Mouse (Mus musculus) brain, embryonic 14.5 days (tissue): ENCODE measurements around the gene Ubash3b. TPM values are rescaled to one million over a fixed set of nuclear protein-coding genes. Genes with fewer than 3 reads are reported as not detected.
A peak's percentile ranks its signal among the peaks of the same experiment; 100 is the strongest.

Experiments
- DNase-seq: peaks from one replicate; pipeline ENCODE4 v3.0.0-alpha.2; 2011; ENCODE audit warnings: low read depth
- CTCF ChIP-seq: fragments of 200-500 bp; IDR thresholded peaks from 2 replicates; pipeline ENCODE4 v1.5.1; 2012; ENCODE audit warnings: inconsistent platforms, mild to moderate bottlenecking, moderate library complexity, borderline replicate concordance; ENCODE audit not compliant: insufficient read depth, insufficient read length; ENCODE audit errors: extremely low read depth
- POLR2A ChIP-seq: fragments of 200-500 bp; IDR thresholded peaks from 2 replicates; pipeline ENCODE4 v1.6.1; 2012; ENCODE audit warnings: mild to moderate bottlenecking, inconsistent platforms, borderline replicate concordance; ENCODE audit not compliant: poor library complexity, insufficient read depth, insufficient read length, severe bottlenecking; ENCODE audit errors: extremely low read depth
- polyA plus RNA-seq: library from polyadenylated mRNA; depleted of rRNA; stranded (reverse); fragments of >200 nt; gene quantifications from 2 replicates; pipeline ENCODE4 v1.2.3, GENCODE M21; 2012; rRNA removed

Ubash3b gene
- polyA plus RNA-seq, 1 experiment: 16.3 TPM

- TF ChIP-seq POLR2A (no peak), CTCF (no peak)
- DNase-seq: no peak
Measured at GRCm38 (mm10) chr9:40997116-40997779, 164.2 kb downstream of the Ubash3b start.

DNA sequence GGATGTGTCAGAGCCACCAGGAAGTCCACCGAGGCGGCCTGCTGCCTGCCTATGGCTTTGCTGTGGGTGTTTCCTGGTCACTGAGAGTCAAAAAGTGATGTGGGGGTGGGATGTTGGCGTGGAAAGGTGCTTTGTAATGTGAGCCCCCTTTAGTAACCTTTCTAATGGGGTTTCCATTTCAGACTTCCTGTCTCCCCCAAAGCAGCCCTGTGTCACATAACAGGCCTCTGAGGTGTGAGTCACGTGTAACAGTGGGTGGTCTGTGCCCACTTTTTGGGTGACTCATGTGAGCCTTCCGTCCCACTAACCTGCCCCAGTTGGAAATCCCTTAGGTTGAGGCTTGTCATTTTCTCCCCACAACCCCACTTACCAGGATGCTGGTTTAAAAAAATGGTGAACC lies 167.4 kb downstream of the Ubash3b start:
- no peak for DNase-seq
- no peak for TF ChIP-seq CTCF
- TF ChIP-seq POLR2A: no peak

GRCm38 (mm10) chr9:40991511-40991910 lies 170.0 kb downstream of the Ubash3b start:
- TF ChIP-seq CTCF (no peak), POLR2A (no peak)
- DNase-seq: peak; percentile 67

- DNase-seq: peak; percentile 91
- no peak for TF ChIP-seq POLR2A
- TF ChIP-seq CTCF: peak; percentile 39; the same call in 1 of the 2 replicates
Measured at GRCm38 (mm10) chr9:40989940-40990588, 171.4 kb downstream of the Ubash3b start.

GRCm38 (mm10) chr9:40984313-40984712 lies 177.2 kb downstream of the Ubash3b start:
- TF ChIP-seq CTCF: no peak
- no peak for TF ChIP-seq POLR2A
- no peak for DNase-seq

DNA sequence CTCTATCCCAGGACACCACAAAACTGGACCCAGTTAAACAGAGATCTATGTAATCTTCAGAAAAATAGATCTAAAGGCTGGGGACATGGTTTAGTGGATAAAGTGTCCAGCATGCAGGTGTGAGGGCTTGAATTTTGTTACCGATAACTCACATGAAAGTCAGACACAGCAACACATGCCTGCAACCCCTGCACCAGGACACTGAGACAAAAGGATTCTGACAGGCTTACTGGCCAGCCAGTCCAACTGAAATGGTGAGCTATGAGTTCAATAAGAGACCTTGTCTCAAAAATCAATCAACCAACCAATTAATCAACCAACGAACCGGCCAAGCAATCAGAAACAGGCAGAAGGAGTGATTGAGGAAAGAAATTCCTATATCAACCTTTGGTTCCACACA lies 177.7 kb downstream of the Ubash3b start:
- no peak for DNase-seq
- TF ChIP-seq POLR2A (no peak), CTCF (no peak)

DNA sequence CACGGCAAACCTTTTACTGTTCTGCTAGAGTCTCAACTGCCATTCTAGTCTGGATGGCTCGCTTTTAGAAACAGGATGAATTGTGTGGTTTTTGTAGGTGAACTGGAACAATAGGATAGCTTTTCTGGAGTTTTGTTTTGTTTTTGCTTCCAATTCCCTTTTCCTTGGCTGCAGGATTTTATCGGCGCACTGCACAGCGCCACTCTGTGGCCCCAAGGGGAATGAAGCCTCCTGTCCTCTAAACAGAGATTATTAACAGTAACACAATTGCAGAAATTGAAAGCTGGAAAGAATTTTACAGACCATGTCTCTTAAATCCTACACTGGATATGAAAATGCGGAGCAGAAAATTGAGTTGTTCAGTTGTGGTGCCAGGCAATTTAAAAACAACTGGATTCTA lies 179.0 kb downstream of the Ubash3b start:
- TF ChIP-seq POLR2A: no peak
- TF ChIP-seq CTCF: peak; percentile 87
- peak; percentile 70 for DNase-seq

GRCm38 (mm10) chr9:40974042-40974801 lies 187.3 kb downstream of the Ubash3b start:
- DNase-seq: no peak
- TF ChIP-seq CTCF (no peak), POLR2A (no peak)

DNA sequence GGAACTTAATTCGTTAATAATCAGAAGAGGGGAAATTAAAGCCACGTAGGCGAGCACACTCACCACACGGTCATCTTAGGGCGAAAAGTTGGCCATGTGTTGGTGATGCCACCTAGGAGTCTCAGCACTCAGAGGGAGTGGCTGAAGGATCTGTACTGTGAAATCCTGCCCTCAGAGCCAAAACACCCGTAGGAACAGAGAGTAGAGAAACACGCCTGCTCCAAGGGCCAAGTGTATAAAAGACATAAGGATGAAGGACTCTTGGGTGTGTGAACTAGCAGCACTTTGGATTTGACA lies 197.1 kb downstream of the Ubash3b start:
- DNase-seq: peak; percentile 19
- TF ChIP-seq POLR2A: no peak
- TF ChIP-seq CTCF: no peak

DNA sequence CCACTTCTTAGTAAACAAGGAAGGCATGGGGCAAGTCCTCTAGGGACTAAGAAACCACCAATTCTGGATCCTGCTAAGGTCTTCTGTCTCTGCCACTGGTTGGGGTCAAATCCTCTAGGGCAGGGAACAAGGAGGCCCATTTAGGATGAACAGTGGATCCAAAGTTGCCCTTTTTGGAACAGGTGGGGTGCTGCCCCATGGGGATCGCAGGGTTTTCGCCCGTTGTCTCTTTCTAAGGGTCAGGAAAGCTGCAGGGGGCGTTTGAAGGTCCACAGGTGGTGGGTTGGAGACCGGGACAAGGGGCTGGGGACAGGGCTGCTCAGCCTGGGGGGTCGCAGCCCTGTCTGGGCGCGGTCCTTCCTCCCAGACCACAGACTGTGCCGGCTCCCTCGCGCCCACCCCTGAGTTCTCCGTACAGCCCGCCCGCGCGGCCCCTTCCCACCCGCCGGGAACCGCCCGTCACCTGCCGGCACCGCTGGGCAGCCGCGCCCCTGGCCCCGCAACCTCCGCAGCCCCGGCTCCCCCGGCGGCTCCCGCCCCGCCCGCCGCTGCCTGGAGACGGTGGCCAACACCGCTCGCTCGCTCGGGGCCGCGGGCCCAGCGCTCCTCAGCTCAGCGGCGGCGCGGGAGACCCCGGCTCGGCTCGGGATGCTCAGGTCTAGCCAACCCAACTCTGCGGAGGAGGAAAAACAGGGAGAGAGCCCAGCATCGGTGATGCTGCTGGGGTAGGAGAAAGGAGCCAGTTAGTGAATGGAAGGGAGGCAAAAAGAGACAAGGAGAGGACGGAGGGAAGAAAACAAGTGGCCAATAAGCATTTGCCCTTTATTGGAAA lies 197.7 kb downstream of the Ubash3b start, which contains the start of gene Jhy:
TSS of gene Jhy (minus strand) at position 533 of the 832 bp plus-strand sequence.
- DNase-seq: peak; percentile 59
- TF ChIP-seq CTCF (no peak), POLR2A (0 out of 2 replicates have a peak, but pooled peaks have one; percentile 15)

GRCm38 (mm10) chr9:40961401-40961800 lies 200.1 kb downstream of the Ubash3b start:
- DNase-seq: peak; percentile 72
- TF ChIP-seq CTCF (no peak), POLR2A (no peak)

Other genes with a start within 250 kb of the Ubash3b start
- gene Jhy, start 197.6 kb downstream of the Ubash3b start, polyA plus RNA-seq: 0.39 and 1.1 TPM in 2 replicates
- gene Crtam, start 157.1 kb downstream of the Ubash3b start, polyA plus RNA-seq: 0.03 and 0.04 TPM in 2 replicates